Mouse (Mus musculus) ES-Bruce4 (cell line): ENCODE measurements around the gene Wdr86. TPM values are rescaled to one million over a fixed set of nuclear protein-coding genes. Genes with fewer than 3 reads are reported as not detected.

Experiments
- H3K27ac ChIP-seq: 2 replicates; pipeline ENCODE4 v1.5.1; 2012; ENCODE audit warnings: low read length, inconsistent platforms; ENCODE audit not compliant: insufficient read depth
- H3K27me3 ChIP-seq: 2 replicates; pipeline ENCODE4 v1.6.1; 2012; ENCODE audit warnings: mild to moderate bottlenecking, low read length, inconsistent platforms; ENCODE audit not compliant: control insufficient read depth, poor library complexity, insufficient read depth, severe bottlenecking
- H3K36me3 ChIP-seq: 2 replicates; pipeline ENCODE4 v1.6.1; 2012; ENCODE audit warnings: inconsistent platforms, mild to moderate bottlenecking, low read length, moderate library complexity; ENCODE audit not compliant: control insufficient read depth, poor library complexity, insufficient read depth, severe bottlenecking
- H3K4me1 ChIP-seq: one replicate; pipeline ENCODE4 v1.8.1; 2011; ENCODE audit warnings: low read length; ENCODE audit not compliant: control insufficient read depth, insufficient read depth
- H3K4me3 ChIP-seq: 2 replicates; pipeline ENCODE4 v1.5.1; 2011; ENCODE audit warnings: low read depth, mild to moderate bottlenecking, low read length
- H3K9ac ChIP-seq: 2 replicates; pipeline ENCODE4 v1.6.1; 2012; ENCODE audit warnings: low read depth, mild to moderate bottlenecking, inconsistent platforms; ENCODE audit not compliant: poor library complexity, severe bottlenecking
- H3K9me3 ChIP-seq: replicated peaks from 2 replicates; pipeline ENCODE4 v1.6.1; 2012; ENCODE audit warnings: mild to moderate bottlenecking, low read length, inconsistent platforms; ENCODE audit not compliant: control insufficient read depth, poor library complexity, insufficient read depth, severe bottlenecking
- CTCF ChIP-seq: IDR thresholded peaks from one replicate; pipeline ENCODE4 v1.8.1; 2011; ENCODE audit warnings: low read depth, low read length
- EP300 ChIP-seq: IDR thresholded peaks from 2 replicates; pipeline ENCODE4 v1.6.1; 2011; ENCODE audit warnings: low read depth, low read length; ENCODE audit not compliant: insufficient read depth
- POLR2A ChIP-seq: IDR thresholded peaks from one replicate; pipeline ENCODE4 v1.8.1; 2011; ENCODE audit warnings: low read length; ENCODE audit not compliant: insufficient read depth
- polyA plus RNA-seq: library from polyadenylated mRNA; stranded (reverse); fragments of >200 nt; gene quantifications from 2 replicates; pipeline ENCODE4 v1.2.4, GENCODE M21; 2011; ENCODE audit warnings: low read depth; ENCODE audit not compliant: missing spikeins, insufficient read depth, insufficient read length

The Wdr86 gene
- polyA plus RNA-seq, 1 experiment: 10.3 TPM

- TF ChIP-seq CTCF: no peak
- no peak for TF ChIP-seq POLR2A
- no peak for TF ChIP-seq EP300
- H3K9me3 ChIP-seq: no peaks in the 10 kb centered on the region
- peak overlapping the region; percentile 66 for H3K4me3 ChIP-seq
- H3K27ac ChIP-seq: peak overlapping the region; percentile 85
- H3K4me1 ChIP-seq: peaks cover 5% of the 10 kb centered on the region
- H3K9ac ChIP-seq: peak overlapping the region; percentile 92
- no peaks in the 10 kb centered on the region for H3K36me3 ChIP-seq
- H3K27me3 ChIP-seq: no peaks in the 10 kb centered on the region
Observed at GRCm38 (mm10) chr5:24749731-24750130, 19.2 kb upstream of the Wdr86 start.

GRCm38 (mm10) chr5:24747533-24747932, 17.0 kb upstream of the Wdr86 start:
- Histone ChIP-seq H3K27me3 (no peaks in the 10 kb centered on the region), H3K27ac (peak overlapping the region; percentile 1; the same call in 1 of the 2 replicates), H3K36me3 (no peaks in the 10 kb centered on the region), H3K4me3 (no peak overlapping the region), H3K4me1 (peaks cover 5% of the 10 kb centered on the region), H3K9ac (no peak overlapping the region), H3K9me3 (no peaks in the 10 kb centered on the region)
- no peak for TF ChIP-seq POLR2A
- TF ChIP-seq EP300: no peak
- TF ChIP-seq CTCF: no peak

- no peaks in the 10 kb centered on the region for H3K27me3 ChIP-seq
- H3K4me1 ChIP-seq: peaks cover 5% of the 10 kb centered on the region
Observed at GRCm38 (mm10) chr5:24743956-24744355, 13.4 kb upstream of the Wdr86 start.

GRCm38 (mm10) chr5:24741172-24741885, 10.8 kb upstream of the Wdr86 start:
- no peaks in the 10 kb centered on the region for H3K27me3 ChIP-seq
- no peak overlapping the region for H3K4me3 ChIP-seq
- TF ChIP-seq CTCF (no peak), POLR2A (no peak), EP300 (no peak)
- H3K27ac ChIP-seq: no peak overlapping the region
- H3K4me1 ChIP-seq: no peaks in the 10 kb centered on the region
- no peaks in the 10 kb centered on the region for H3K9me3 ChIP-seq
- no peaks in the 10 kb centered on the region for H3K36me3 ChIP-seq
- H3K9ac ChIP-seq: no peak overlapping the region

More at GRCm38 (mm10) chr5:24743956-24744355, 13.4 kb upstream of the Wdr86 start:
- Histone ChIP-seq H3K27ac (no peak overlapping the region), H3K9me3 (no peaks in the 10 kb centered on the region), H3K9ac (no peak overlapping the region), H3K4me3 (no peak overlapping the region), H3K36me3 (no peaks in the 10 kb centered on the region)
- TF ChIP-seq CTCF: no peak
- no peak for TF ChIP-seq EP300
- TF ChIP-seq POLR2A: no peak

- H3K9ac ChIP-seq: no peak overlapping the region
- no peak for TF ChIP-seq POLR2A
- no peak for TF ChIP-seq EP300
- TF ChIP-seq CTCF: no peak
- H3K9me3 ChIP-seq: no peaks in the 10 kb centered on the region
- no peaks in the 10 kb centered on the region for H3K36me3 ChIP-seq
- no peaks in the 10 kb centered on the region for H3K27me3 ChIP-seq
- no peak overlapping the region for H3K27ac ChIP-seq
- H3K4me1 ChIP-seq: no peaks in the 10 kb centered on the region
- H3K4me3 ChIP-seq: no peak overlapping the region
Observed at GRCm38 (mm10) chr5:24739141-24739753, 8.7 kb upstream of the Wdr86 start.

- Histone ChIP-seq H3K4me1 (peaks cover 3% of the 10 kb centered on the region), H3K27me3 (no peaks in the 10 kb centered on the region), H3K36me3 (no peaks in the 10 kb centered on the region), H3K27ac (no peak overlapping the region), H3K9ac (no peak overlapping the region), H3K9me3 (no peaks in the 10 kb centered on the region), H3K4me3 (no peak overlapping the region)
- TF ChIP-seq CTCF (no peak), EP300 (no peak), POLR2A (no peak)
Observed at GRCm38 (mm10) chr5:24738517-24738916, 8.0 kb upstream of the Wdr86 start.
